In genomic region chr2:92006983-92007921, GRCm38 (mm10) we compare ENCODE assay signal across 8 mouse cellular contexts. TPM values are rescaled to one million over a fixed set of nuclear protein-coding genes. Genes with fewer than 3 reads are reported as not detected.
DNase-seq lines count a peak whose midpoint lies in the region; TF ChIP-seq lines count a peak whose summit lies in the region.

No protein-coding gene starts in this region.

- peak overlapping the region; percentile 92 for H3K4me2 ChIP-seq in CH12.LX (ENCODE audit: insufficient read depth, low read depth, poor library complexity, severe bottlenecking)

- dilution Hi-C loops in CH12.LX (cut with MboI; ENCODE audit: extremely low pct_ligation_motif_present, extremely low pct_unique_long_range_greater_than_20kb, low sequenced_read_pairs) = no loop called here

- 1% methylated on average over 28 of the region's 28 CpGs for WGBS in embryonic facial prominence, embryonic 10.5 days

- no peak for TF ChIP-seq POLR2A in CH12.LX (IDR thresholded peaks at IDR 0.05; ENCODE audit: low read depth, low read length)

- in situ Hi-C loops in CH12.LX (cut with MboI; ENCODE audit: low pct_ligation_motif_present, low pct_unique_long_range_greater_than_20kb, low sequenced_read_pairs) = loop anchor here (5.0 kb wide), 1 partner anchor 35 kb away; no protein-coding TSS in a partner anchor

- H3K79me2 ChIP-seq in CH12.LX (replicated peaks; ENCODE audit: control insufficient read depth, extremely low read depth, insufficient read depth, poor library complexity, severe bottlenecking) = no peaks in the 10 kb centered on the region

- DNase-seq in CH12.LX (ENCODE audit: extremely low read depth) (no peak), R1 (ENCODE audit: low read depth, low spot score) (peak; percentile 61)
- peak; percentile 78 for DNase-seq in embryonic facial prominence, embryonic 10.5 days (ENCODE audit: low spot score)
- DNase-seq in heart, adult 9 months (ENCODE audit: low spot score in 2 of 2) = peak; percentile 70 to 80
- peak; percentile 78 for DNase-seq in kidney, postnatal 10 days
- peak; percentile 83 for DNase-seq in lung, postnatal 10 days
- peak; percentile 83 for DNase-seq in right cerebral cortex, postnatal 10 days (ENCODE audit: low spot score in 2 of 2)
- DNase-seq in T-cell, adult 2 months (ENCODE audit: low spot score) = no peak

- H3K9me3 ChIP-seq in CH12.LX (replicated peaks; ENCODE audit: low read length) = no peaks in the 10 kb centered on the region
- H3K9me3 ChIP-seq in embryonic facial prominence, embryonic 10.5 days = no peaks in the 10 kb centered on the region

- TF ChIP-seq RAD21 in CH12.LX (IDR thresholded peaks at IDR 0.05; ENCODE audit: low read depth, low read length) = no peak; the same call in none of the 2 replicates

- H3K36me3 ChIP-seq in CH12.LX (replicated peaks in 1 of 2; ENCODE audit: control insufficient read depth in 1 of 2, insufficient read depth in 1 of 2, low read length in 1 of 2) = no peaks in the 10 kb centered on the region
- H3K36me3 ChIP-seq in embryonic facial prominence, embryonic 10.5 days (replicated peaks) = no peaks in the 10 kb centered on the region

- peaks cover 3 to 13% of the 10 kb centered on the region in 2 experiments; a peak in 3 of 4 replicates for H3K4me1 ChIP-seq in CH12.LX (ENCODE audit: control insufficient read depth in 1 of 2, insufficient read depth in 2 of 2)
- H3K4me1 ChIP-seq in embryonic facial prominence, embryonic 10.5 days = peaks cover 35% of the 10 kb centered on the region

- H3K27ac ChIP-seq in CH12.LX (ENCODE audit: insufficient read depth, low read depth) = no peak overlapping the region
- peak overlapping the region; percentile 88 for H3K27ac ChIP-seq in embryonic facial prominence, embryonic 10.5 days (replicated peaks)

- TF ChIP-seq CTCF in CH12.LX (conservative IDR thresholded peaks at IDR 0.05 in 1 of 2, IDR thresholded peaks at IDR 0.05 in 1 of 2; ENCODE audit: low read depth in 2 of 2, low read length in 2 of 2) = peak in 1 of 2 experiments; percentile 32; a peak in 2 of 4 replicates

- TF ChIP-seq EP300 in CH12.LX (IDR thresholded peaks at IDR 0.05; ENCODE audit: low read length) = no peak

- peaks cover 80% of the 10 kb centered on the region for H3K27me3 ChIP-seq in CH12.LX (replicated peaks)
- peaks cover 42% of the 10 kb centered on the region for H3K27me3 ChIP-seq in embryonic facial prominence, embryonic 10.5 days (replicated peaks; ENCODE audit: low read depth, poor library complexity, severe bottlenecking)

- H3K9ac ChIP-seq in CH12.LX (ENCODE audit: insufficient read depth, low read depth) = peak overlapping the region; percentile 67

- H3K4me3 ChIP-seq in CH12.LX (replicated peaks in 1 of 3; ENCODE audit: low read depth in 2 of 3, low read length in 2 of 3, poor library complexity in 1 of 3) = peak overlapping the region in 2 of 3 experiments; percentile 6 to 23
- peak overlapping the region; percentile 64 for H3K4me3 ChIP-seq in embryonic facial prominence, embryonic 10.5 days

TF ChIP-seq in CH12.LX, 34 proteins besides CTCF, POLR2A, EP300 and RAD21:
- TF ChIP-seq TCF12 (IDR thresholded peaks at IDR 0.05; ENCODE audit: low read depth, low read length) (no peak), HCFC1 (IDR thresholded peaks at IDR 0.05; ENCODE audit: low read depth, low read length) (no peak), SMC3 (IDR thresholded peaks at IDR 0.05; ENCODE audit: low read depth, low read length) (peak; percentile 16), ZC3H11A (IDR thresholded peaks at IDR 0.05; ENCODE audit: low read depth, low read length) (no peak), BHLHE40 (IDR thresholded peaks at IDR 0.05; ENCODE audit: low read depth, low read length) (no peak), NELFE (IDR thresholded peaks at IDR 0.05; ENCODE audit: low read depth, low read length) (no peak)

RNA-seq across cellular contexts. Expression of gene Creb3l1, which starts 17.1 kb away (rescaled TPM):
- total RNA-seq in CH12.LX (2012; rRNA removed) (0.29 and 0.59 TPM in 2 replicates), CH12.LX (2014; rRNA removed) (0.08 and 0.27 TPM in 2 replicates)
- 1.5 and 2.0 TPM in 2 replicates for polyA plus RNA-seq in CH12.LX (2012; ENCODE audit: insufficient read length, low read depth)
- polyA plus RNA-seq in embryonic facial prominence, embryonic 10.5 days (2016; fragmentation: Nextera tagmentation; extraction: Ambion mirVana) = 0.93 and 1.0 TPM in 2 replicates

RNA-seq across cellular contexts. Expression of gene Dgkz, which starts 31.6 kb away (rescaled TPM):
- total RNA-seq in CH12.LX (2012; rRNA removed) (50.3 and 50.4 TPM in 2 replicates), CH12.LX (2014; rRNA removed) (32.3 and 38.6 TPM in 2 replicates)
- 53.9 and 60.2 TPM in 2 replicates for polyA plus RNA-seq in CH12.LX (2012; ENCODE audit: insufficient read length, low read depth)
- polyA plus RNA-seq in embryonic facial prominence, embryonic 10.5 days (2016; fragmentation: Nextera tagmentation; extraction: Ambion mirVana) = 42.1 and 45.0 TPM in 2 replicates

Comparison
In these comparisons a context has a peak if more than half of its experiments do, and no peak if none do; other contexts are left out.
1. DNase-seq: peak in R1 (single experiment), embryonic facial prominence, embryonic 10.5 days (single experiment), heart, adult 9 months (2 of 2), kidney, postnatal 10 days (single experiment), lung, postnatal 10 days (single experiment) and right cerebral cortex, postnatal 10 days (2 of 2); none in CH12.LX (single experiment) and T-cell, adult 2 months (single experiment).